Mouse (Mus musculus) forebrain, embryonic 14.5 days (tissue): ENCODE results near the gene Slc35d3. TPM values are rescaled to one million over a fixed set of nuclear protein-coding genes. Genes with fewer than 3 reads are reported as not detected.

Experiments used
- ATAC-seq: fragments of 200-750 bp; cut with Nextera tagmentation; 2 replicates; pipeline ENCODE4 v1.8.0; 2017; ENCODE audit warnings: mild to moderate bottlenecking, moderate library complexity
- DNase-seq: peaks from one replicate; pipeline ENCODE4 v3.0.0-alpha.2; 2015; ENCODE audit warnings: low spot score
- H3K27ac ChIP-seq: fragments of 300-500 bp; sonication (generic); 2 replicates; pipeline ENCODE4 v1.5.1; 2014; ENCODE audit warnings: low read depth, mild to moderate bottlenecking, control low read depth, low read length, moderate library complexity
- H3K27me3 ChIP-seq: fragments of 300-500 bp; sonication (generic); replicated peaks from 2 replicates; pipeline ENCODE4 v1.6.1; 2014; ENCODE audit warnings: low read length, control low read depth, mixed read lengths; ENCODE audit not compliant: control insufficient read depth, insufficient read depth
- H3K36me3 ChIP-seq: fragments of 300-500 bp; sonication (generic); 2 replicates; pipeline ENCODE4 v1.6.1; 2014; ENCODE audit warnings: low read length, control low read depth; ENCODE audit not compliant: control insufficient read depth, insufficient read depth
- H3K4me1 ChIP-seq: fragments of 300-500 bp; sonication (generic); 2 replicates; pipeline ENCODE4 v1.6.1; 2014; ENCODE audit warnings: antibody characterized with exemption, low read length, control low read depth; ENCODE audit not compliant: control insufficient read depth, insufficient read depth
- H3K4me2 ChIP-seq: fragments of 300-500 bp; sonication (generic); 2 replicates; pipeline ENCODE4 v1.6.1; 2014; ENCODE audit warnings: mild to moderate bottlenecking, control low read depth, low read length
- H3K4me3 ChIP-seq: fragments of 300-500 bp; sonication (generic); 2 replicates; pipeline ENCODE4 v1.5.1; 2014; ENCODE audit warnings: low read depth, low read length, control low read depth
- H3K9ac ChIP-seq: fragments of 300-500 bp; sonication (generic); 2 replicates; pipeline ENCODE4 v1.6.1; 2014; ENCODE audit warnings: mild to moderate bottlenecking, low read length, control low read depth, moderate library complexity
- H3K9me3 ChIP-seq: fragments of 300-500 bp; sonication (generic); replicated peaks from 2 replicates; pipeline ENCODE4 v1.6.1; 2016; ENCODE audit warnings: low read length, control low read depth, mixed read lengths; ENCODE audit not compliant: control insufficient read depth
- WGBS: fragments of 180-500 bp; shearing (Covaris S2); extraction: QIAGEN DNeasy Blood & Tissue Kit; methylation state at CpG from one replicate; pipeline ENCODE4 v1.1.7; 2014; 5-methylcytosine and 5-hydroxymethylcytosine counted together
- polyA plus RNA-seq: library from polyadenylated mRNA; unstranded; fragments of >200 nt; fragmentation: Nextera tagmentation; extraction: Ambion mirVana; gene quantifications from 2 replicates; pipeline ENCODE4 v1.2.1, GENCODE M21; 2014

The Slc35d3 gene
- polyA plus RNA-seq, 1 experiment from 2014 or later, result 0.65 TPM

GRCm38 (mm10) chr10:19879161-19879560 is 27.9 kb upstream of the Slc35d3 start:
- Histone ChIP-seq H3K4me2 (no peak overlapping the region), H3K27ac (no peak overlapping the region), H3K9ac (no peak overlapping the region), H3K4me1 (no peaks in the 10 kb centered on the region; the same call in 1 of the 2 replicates), H3K36me3 (0 out of 2 replicates have a peak, but pooled peaks cover 2% of the 10 kb centered on the region), H3K4me3 (no peak overlapping the region), H3K9me3 (no peaks in the 10 kb centered on the region), H3K27me3 (no peaks in the 10 kb centered on the region)
- ATAC-seq, result no peak
- DNase-seq, result no peak
- 87% methylated on average over 6 of the region's 6 CpGs for WGBS

GRCm38 (mm10) chr10:19877679-19878078 is 26.4 kb upstream of the Slc35d3 start:
- no peaks in the 10 kb centered on the region for H3K36me3 ChIP-seq
- no peak for DNase-seq
- WGBS, result 88% methylated on average over 9 of the region's 9 CpGs

GRCm38 (mm10) chr10:19877257-19877656 is 26.0 kb upstream of the Slc35d3 start:
- Histone ChIP-seq H3K4me1 (no peaks in the 10 kb centered on the region; the same call in 1 of the 2 replicates), H3K9me3 (no peaks in the 10 kb centered on the region), H3K4me3 (no peak overlapping the region), H3K27me3 (no peaks in the 10 kb centered on the region), H3K27ac (no peak overlapping the region), H3K9ac (no peak overlapping the region), H3K4me2 (no peak overlapping the region), H3K36me3 (no peaks in the 10 kb centered on the region)
- ATAC-seq (no peak), DNase-seq (no peak)
- 91% methylated on average over 8 of the region's 8 CpGs for WGBS

More at GRCm38 (mm10) chr10:19877679-19878078, 26.4 kb upstream of the Slc35d3 start:
- Histone ChIP-seq H3K4me1 (no peaks in the 10 kb centered on the region; the same call in 1 of the 2 replicates), H3K27ac (no peak overlapping the region), H3K9me3 (no peaks in the 10 kb centered on the region), H3K9ac (no peak overlapping the region), H3K27me3 (no peaks in the 10 kb centered on the region), H3K4me3 (no peak overlapping the region), H3K4me2 (no peak overlapping the region)
- ATAC-seq, result no peak

GRCm38 (mm10) chr10:19876669-19877068 is 25.4 kb upstream of the Slc35d3 start:
- Histone ChIP-seq H3K4me2 (no peak overlapping the region), H3K27ac (no peak overlapping the region), H3K36me3 (no peaks in the 10 kb centered on the region), H3K9me3 (no peaks in the 10 kb centered on the region), H3K9ac (no peak overlapping the region), H3K4me3 (no peak overlapping the region), H3K27me3 (no peaks in the 10 kb centered on the region), H3K4me1 (no peaks in the 10 kb centered on the region; the same call in 1 of the 2 replicates)
- DNase-seq (peak; percentile 19), ATAC-seq (no peak)
- 40% methylated on average over 7 of the region's 7 CpGs for WGBS

GRCm38 (mm10) chr10:19875346-19875745 is 24.1 kb upstream of the Slc35d3 start:
- H3K4me2 ChIP-seq, result no peak overlapping the region
- no peaks in the 10 kb centered on the region for H3K36me3 ChIP-seq
- DNase-seq (no peak), ATAC-seq (no peak)
- 91% methylated on average over 5 of the region's 5 CpGs for WGBS
- H3K4me3 ChIP-seq, result no peak overlapping the region
- H3K9ac ChIP-seq, result no peak overlapping the region
- H3K27ac ChIP-seq, result no peak overlapping the region
- H3K4me1 ChIP-seq, result no peaks in the 10 kb centered on the region; the same call in 1 of the 2 replicates
- H3K27me3 ChIP-seq, result no peaks in the 10 kb centered on the region
- H3K9me3 ChIP-seq, result no peaks in the 10 kb centered on the region

- 90% methylated on average over 7 of the region's 7 CpGs for WGBS
- Histone ChIP-seq H3K4me3 (no peak overlapping the region), H3K27me3 (peaks cover 20% of the 10 kb centered on the region), H3K9ac (no peak overlapping the region), H3K27ac (no peak overlapping the region), H3K36me3 (no peaks in the 10 kb centered on the region), H3K4me2 (no peak overlapping the region), H3K9me3 (no peaks in the 10 kb centered on the region), H3K4me1 (peaks cover 4% of the 10 kb centered on the region)
- no peak for ATAC-seq
- no peak for DNase-seq
These were observed 4.5 kb upstream of the Slc35d3 start for GRCm38 (mm10) chr10:19855597-19856306.

GRCm38 (mm10) chr10:19853609-19854008 is 2.4 kb upstream of the Slc35d3 start:
- H3K4me1 ChIP-seq, result peaks cover 10% of the 10 kb centered on the region
- H3K9me3 ChIP-seq, result no peaks in the 10 kb centered on the region
- no peak overlapping the region for H3K4me3 ChIP-seq
- no peak overlapping the region for H3K4me2 ChIP-seq
- ATAC-seq, result no peak
- H3K9ac ChIP-seq, result no peak overlapping the region
- H3K27me3 ChIP-seq, result peaks cover 40% of the 10 kb centered on the region
- no peak overlapping the region for H3K27ac ChIP-seq
- 84% methylated on average over 2 of the region's 2 CpGs for WGBS
- DNase-seq, result no peak
- H3K36me3 ChIP-seq, result no peaks in the 10 kb centered on the region

GRCm38 (mm10) chr10:19852776-19853175 is 1.5 kb upstream of the Slc35d3 start:
- WGBS, result 34% methylated on average over 6 of the region's 6 CpGs

GRCm38 (mm10) chr10:19850544-19850997 is 688 bp downstream of the Slc35d3 start:
- peak; percentile 50 for DNase-seq
- H3K4me3 ChIP-seq, result peak overlapping the region; percentile 56
- peak overlapping the region; percentile 100 for H3K4me2 ChIP-seq
- peak overlapping the region; percentile 59 for H3K9ac ChIP-seq
- H3K4me1 ChIP-seq, result peaks cover 10% of the 10 kb centered on the region
- H3K27ac ChIP-seq, result no peak overlapping the region
- H3K36me3 ChIP-seq, result no peaks in the 10 kb centered on the region
- WGBS, result under 1% methylated on average over 36 of the region's 36 CpGs
- ATAC-seq, result peak; percentile 52
- H3K27me3 ChIP-seq, result peaks cover 50% of the 10 kb centered on the region
- no peaks in the 10 kb centered on the region for H3K9me3 ChIP-seq

More at GRCm38 (mm10) chr10:19852776-19853175, 1.5 kb upstream of the Slc35d3 start:
- Histone ChIP-seq H3K9ac (no peak overlapping the region), H3K9me3 (no peaks in the 10 kb centered on the region), H3K27ac (no peak overlapping the region), H3K4me2 (no peak overlapping the region), H3K4me1 (peaks cover 10% of the 10 kb centered on the region), H3K36me3 (no peaks in the 10 kb centered on the region), H3K27me3 (peaks cover 45% of the 10 kb centered on the region), H3K4me3 (no peak overlapping the region)
- DNase-seq (no peak), ATAC-seq (no peak)
